Mouse (Mus musculus): ENCODE results near the gene Plpp7. TPM values are rescaled to one million over a fixed set of nuclear protein-coding genes. Genes with fewer than 3 reads are reported as not detected.

Plpp7 gene
- total RNA-seq, 2 experiments from 2014 or later = 5.5 to 6.3 TPM

DNA sequence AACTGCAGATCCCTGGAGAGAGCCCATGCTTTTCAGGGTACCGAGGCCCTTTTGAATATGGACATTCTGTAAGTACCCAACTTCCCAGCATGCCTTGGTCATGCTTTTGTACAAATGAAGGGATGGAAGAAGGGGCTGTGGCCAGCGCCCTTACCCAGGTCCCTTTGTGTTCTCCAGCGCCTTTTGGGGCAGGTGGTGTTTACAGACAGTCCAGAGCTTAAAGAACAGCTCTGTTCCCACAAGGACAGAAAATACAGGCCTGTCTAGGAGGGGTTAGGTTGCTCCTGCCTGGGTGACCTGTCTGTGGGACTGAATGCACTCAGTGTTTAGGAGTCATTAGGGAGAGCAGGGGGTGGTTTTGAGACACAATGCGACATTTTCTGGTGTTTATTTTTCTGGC lies 62.0 kb downstream of the Plpp7 start:
- no peak for DNase-seq (ENCODE audit: low spot score in 2 of 2)

DNA sequence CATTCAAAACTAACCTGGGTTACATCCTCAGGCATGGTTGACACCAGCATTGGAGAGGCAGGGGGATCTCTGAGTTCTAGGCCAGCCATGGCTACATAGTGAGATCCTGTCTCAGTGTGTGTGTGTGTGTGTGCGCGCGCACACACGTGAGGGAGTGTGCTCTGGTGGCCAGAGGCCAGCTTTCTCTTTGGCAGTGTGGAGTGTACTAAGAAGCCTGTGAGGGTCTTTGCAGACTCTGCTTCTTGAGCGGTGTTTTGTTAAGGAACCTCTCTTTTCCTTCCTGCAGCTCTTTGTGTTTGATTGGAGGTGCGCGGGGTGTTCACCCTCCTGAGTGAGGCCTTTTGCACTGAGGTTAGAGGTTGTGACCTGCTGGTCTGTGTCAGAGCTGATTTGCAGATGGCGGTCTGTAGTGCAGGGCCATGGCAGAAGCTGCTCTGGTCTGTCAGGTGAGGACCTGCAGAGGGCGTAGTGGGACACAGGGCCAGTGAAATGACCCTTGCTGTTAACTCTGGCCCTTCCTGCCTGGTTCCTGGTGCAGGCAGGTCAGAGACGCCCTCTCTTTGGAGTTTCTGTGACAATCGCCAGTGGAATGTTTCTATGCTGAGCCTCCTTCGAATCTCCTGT lies 63.4 kb downstream of the Plpp7 start:
- no peak for DNase-seq (ENCODE audit: low spot score in 2 of 2)

Small RNA genes lying within 50 kb of the gene (microRNA-seq; reads per million reads assigned to microRNA genes)
- gene Mir7674 = 0.79 reads per million

Other genes with a start within 250 kb of the Plpp7 start
- 1 to 10 TPM; 1.1 to 2.2 TPM for gene Fibcd1, start 249.5 kb upstream of the Plpp7 start, total RNA-seq (2021)
- gene Lamc3, start 208.2 kb upstream of the Plpp7 start, total RNA-seq (2021) = 10 to 100 TPM; 18.7 to 19.6 TPM
- gene Aif1l, start 145.4 kb upstream of the Plpp7 start, total RNA-seq (2021) = 10 to 100 TPM; 31.2 to 49.5 TPM
- gene Nup214, start 121.1 kb upstream of the Plpp7 start, total RNA-seq (2021) = 10 to 100 TPM; 71.1 to 86.6 TPM
- gene Fam78a, start 10.7 kb upstream of the Plpp7 start, total RNA-seq (2021) = 1 to 10 TPM; 2.4 TPM
- gene Prrc2b, start 55.6 kb downstream of the Plpp7 start, total RNA-seq (2021) = 100 to 1,000 TPM; 148 to 158 TPM
- 10 to 100 TPM; 36.7 to 40.4 TPM for gene Pomt1, start 141.1 kb downstream of the Plpp7 start, total RNA-seq (2021)
- gene Uck1, start 164.6 kb downstream of the Plpp7 start, total RNA-seq (2021) = 10 to 100 TPM; 88.3 to 98.2 TPM
- 10 to 100 TPM; 78.6 to 80.4 TPM for gene Golga2, start 191.9 kb downstream of the Plpp7 start, total RNA-seq (2021)
- gene Swi5, start 192.5 kb downstream of the Plpp7 start, total RNA-seq (2021) = 100 to 1,000 TPM; 225 to 237 TPM

Data from adrenal gland, postnatal 4 days (tissue).